21 mouse cellular contexts compared by ENCODE assay signal in the genomic region with DNA sequence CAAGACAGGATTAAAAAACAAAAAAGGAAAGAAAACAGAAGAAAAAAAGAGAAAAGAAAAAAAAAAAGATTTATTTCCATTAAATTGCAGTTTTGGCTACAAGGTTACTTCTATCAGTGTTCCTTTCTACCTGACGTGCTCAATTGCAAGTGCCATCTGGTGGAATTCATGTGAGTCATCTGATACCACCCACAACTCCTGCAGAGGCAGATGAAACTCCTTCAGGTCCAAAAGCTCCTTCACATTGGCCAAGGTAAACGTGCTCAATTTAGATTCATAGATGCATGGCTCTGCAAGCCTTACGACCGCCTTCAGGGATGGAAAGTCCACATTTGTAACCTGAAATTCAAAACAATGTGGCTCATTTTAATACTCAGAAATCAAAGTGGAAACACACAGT. TPM values are rescaled to one million over a fixed set of nuclear protein-coding genes. Genes with fewer than 3 reads are reported as not detected.
DNase-seq lines count a peak whose midpoint lies in the region; ATAC-seq lines count a peak whose summit lies in the region.
"Had no signal": no experiment of that assay in that cellular context is flagged by ENCODE, and none has a peak within 500 bp of the region (broad histone marks: within the 10 kb centered on the region; RNA-seq: fewer than 3 reads in every experiment).

No protein-coding gene starts in this region.

- ATAC-seq in frontal cortex, adult (ENCODE audit: low TSS enrichment) = peak; percentile 97
- ATAC-seq: forebrain, embryonic 16.5 days; hindbrain, postnatal 0 days; intestine, embryonic 16.5 days; liver, postnatal 0 days; lung, postnatal 0 days; midbrain, embryonic 16.5 days had no signal

- DNase-seq in frontal cortex, postnatal 25 days (ENCODE audit: low spot score in 2 of 2) = no peak
- DNase-seq in layer of hippocampus, adult 9-11 months = peak; percentile 29
- DNase-seq in layer of hippocampus, adult 9-10 months (ENCODE audit: low spot score) = no peak
- DNase-seq in brain, adult 2 months (ENCODE audit: low read depth, low spot score) = peak; percentile 84
- peak; percentile 40 to 49 for DNase-seq in left cerebral cortex, postnatal 36 days (ENCODE audit: low spot score in 2 of 2)
- DNase-seq in yolk sac, embryonic 10.5 days (ENCODE audit: low spot score) = no peak
- DNase-seq: adrenal gland, postnatal 14 days; cerebellum, adult 9-11 months; gastrocnemius, postnatal 10 days; heart, adult 18-20 months; heart, postnatal 10 days; kidney, adult 9 months; kidney, postnatal 14 days; liver, postnatal 0 days; thymus, postnatal 25 days had no signal

- intact Hi-C loops in left cerebral cortex, postnatal 36 days (cut with DNase I) = no loop called here

RNA-seq across cellular contexts. Expression of gene Shcbp1, which starts 14.6 kb away (rescaled TPM):
- total RNA-seq in left cerebral cortex, postnatal 36 days (2021) = under 1 TPM; 0.59 to 0.62 TPM

Comparison
In these comparisons a context has a peak if more than half of its experiments do, and no peak if none do; other contexts are left out.
1. DNase-seq: peak in layer of hippocampus, adult 9-11 months (single experiment), brain, adult 2 months (single experiment) and left cerebral cortex, postnatal 36 days (2 of 2); none in frontal cortex, postnatal 25 days (0 of 2), layer of hippocampus, adult 9-10 months (single experiment) and yolk sac, embryonic 10.5 days (single experiment).